Mouse (Mus musculus): Measurements from ENCODE around the gene Sh3bp5. TPM values are rescaled to one million over a fixed set of nuclear protein-coding genes. Genes with fewer than 3 reads are reported as not detected.

The Sh3bp5 gene
- total and polyA plus RNA-seq, 3 experiments = 0.19 to 1.0 TPM; not detected in 1

DNA sequence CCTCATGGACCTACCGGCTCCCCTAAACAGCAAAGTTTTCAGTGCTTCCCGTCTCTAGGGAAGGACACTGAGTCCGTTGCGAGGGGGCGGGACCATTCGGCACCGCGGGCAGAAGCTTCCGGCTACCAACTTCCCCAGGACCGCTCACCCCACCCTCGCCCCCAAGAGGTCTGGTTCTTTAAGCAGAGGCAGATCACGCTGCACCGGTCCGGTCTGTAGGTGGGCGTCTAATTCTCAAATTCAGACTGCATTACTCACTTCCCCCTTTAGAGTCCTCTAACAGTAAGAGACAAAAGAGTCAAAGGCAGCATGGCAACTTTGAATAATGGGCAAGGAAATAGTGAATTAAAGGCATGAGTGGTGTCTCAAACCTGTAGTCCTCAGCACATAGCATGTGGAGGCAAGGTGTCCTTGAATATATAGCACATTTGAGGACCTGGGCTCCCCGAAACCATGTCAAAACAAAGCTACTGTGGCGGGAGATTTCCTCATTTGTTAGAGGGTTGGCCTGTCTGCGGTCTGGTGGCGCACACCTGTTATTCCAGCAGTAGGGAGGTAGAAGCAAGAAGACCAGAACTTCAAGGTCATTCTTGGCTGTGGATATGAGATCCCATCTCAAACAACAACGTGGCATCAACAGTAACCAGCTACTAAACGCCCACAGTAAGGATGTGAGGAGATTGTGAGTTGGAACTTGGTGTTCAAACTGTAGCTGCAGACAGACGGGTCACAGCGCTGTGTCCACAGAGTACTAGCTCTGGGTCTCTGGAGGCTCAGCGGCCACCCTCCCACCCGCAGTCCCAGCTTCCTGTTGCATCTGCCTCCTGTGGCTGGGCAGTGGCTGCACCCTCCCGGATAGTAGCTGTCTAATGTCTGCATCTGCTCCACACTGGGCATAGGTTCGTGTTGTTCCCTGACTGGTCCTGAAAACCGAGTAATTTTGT is 111.8 kb downstream of the Sh3bp5 start, which contains the start of gene Dnah1 (continued):
- peak; percentile 6; the same call in 1 of the 2 replicates for TF ChIP-seq TBP (IDR thresholded peaks at IDR 0.05; ENCODE audit: low read depth, low read length)
- peak; percentile 62; the same call in 1 of the 2 replicates for TF ChIP-seq MAZ (IDR thresholded peaks at IDR 0.05; ENCODE audit: low read depth, low read length)
- 0 out of 2 replicates have a peak, but pooled peaks have one; percentile 62 for TF ChIP-seq ZMIZ1 (IDR thresholded peaks at IDR 0.05; ENCODE audit: low read depth, low read length)
- 0 out of 2 replicates have a peak, but pooled peaks have one; percentile 9 for TF ChIP-seq TCF12 (IDR thresholded peaks at IDR 0.05; ENCODE audit: low read depth, low read length)
- TF ChIP-seq ZC3H11A (IDR thresholded peaks at IDR 0.05; ENCODE audit: low read depth, low read length) = no peak
- no peak for TF ChIP-seq RCOR1 (IDR thresholded peaks at IDR 0.05; ENCODE audit: low read depth, low read length)
- TF ChIP-seq SIN3A (IDR thresholded peaks at IDR 0.05; ENCODE audit: low read length) = peak; percentile 70; the same call in 1 of the 2 replicates
- TF ChIP-seq GATA1 (IDR thresholded peaks at IDR 0.05; ENCODE audit: low read depth, low read length) = no peak
- peak; percentile 13; the same call in 1 of the 2 replicates for TF ChIP-seq TAL1 (IDR thresholded peaks at IDR 0.05; ENCODE audit: low read length)
- no peak for TF ChIP-seq E2F4 (IDR thresholded peaks at IDR 0.05; ENCODE audit: borderline replicate concordance, low read depth, low read length)
- no peak for TF ChIP-seq MAFK (IDR thresholded peaks at IDR 0.05; ENCODE audit: borderline replicate concordance, low read depth, low read length)
- TF ChIP-seq ZNF384 (IDR thresholded peaks at IDR 0.05; ENCODE audit: low read depth, low read length) = no peak
- no peak for TF ChIP-seq SMC3 (IDR thresholded peaks at IDR 0.05; ENCODE audit: low read depth, low read length)

DNA sequence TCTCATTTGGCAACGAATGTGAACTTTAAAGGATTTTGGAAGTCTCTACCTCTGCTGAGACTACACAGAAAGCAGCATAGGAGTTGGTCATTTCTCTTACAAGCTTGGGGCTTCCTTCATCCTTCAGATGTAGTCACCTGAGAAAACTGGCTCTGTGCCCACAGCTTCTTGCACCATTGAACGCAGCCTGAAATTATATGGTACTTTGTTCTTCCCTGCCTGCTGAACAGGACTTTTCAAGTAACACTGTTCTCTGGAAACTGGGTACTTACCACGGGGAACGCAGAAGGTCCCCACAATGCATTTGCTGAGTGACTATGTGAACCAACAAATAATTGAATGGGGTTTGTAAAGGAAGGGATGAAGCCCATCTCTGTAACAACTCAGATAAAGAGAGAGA is 112.7 kb downstream of the Sh3bp5 start:
- Histone ChIP-seq H3K79me2 (ENCODE audit: control insufficient read depth, insufficient read depth, low read length, poor library complexity) (no peaks in the 10 kb centered on the region), H3K4me3 (ENCODE audit: control insufficient read depth in 1 of 2, insufficient read depth in 1 of 2, low read depth in 2 of 2, low read length in 2 of 2) (peak overlapping the region; percentile 57 to 64), H3K27ac (ENCODE audit: control insufficient read depth, low read depth, low read length) (peak overlapping the region; percentile 76), H3K27me3 (ENCODE audit: control insufficient read depth in 1 of 2, insufficient read depth in 2 of 2, low read length in 2 of 2) (no peaks in the 10 kb centered on the region), H3K36me3 (ENCODE audit: control insufficient read depth in 1 of 2, insufficient read depth in 2 of 2, low read length in 2 of 2) (peaks cover 0 to 7% of the 10 kb centered on the region in 2 experiments; a peak in 2 of 4 replicates), H3K4me1 (ENCODE audit: control insufficient read depth in 1 of 2, insufficient read depth in 2 of 2, low read length in 2 of 2) (peaks cover 4 to 5% of the 10 kb centered on the region in 2 experiments), H3K9me3 (replicated peaks; ENCODE audit: insufficient read depth, low read length) (no peaks in the 10 kb centered on the region), H3K9ac (ENCODE audit: control insufficient read depth, low read depth, low read length, poor library complexity, severe bottlenecking) (peak overlapping the region; percentile 61)
- TF ChIP-seq EP300 (IDR thresholded peaks at IDR 0.05; ENCODE audit: low read depth in 1 of 2, low read length in 2 of 2) (no peak), SMC3 (IDR thresholded peaks at IDR 0.05; ENCODE audit: low read depth, low read length) (no peak), KAT2A (conservative IDR thresholded peaks at IDR 0.05; ENCODE audit: low read depth, low read length) (no peak), ELF1 (IDR thresholded peaks at IDR 0.05; ENCODE audit: low read depth, low read length) (no peak), CTCF (IDR thresholded peaks at IDR 0.05 in 2 of 3, conservative IDR thresholded peaks at IDR 0.05 in 1 of 3; ENCODE audit: control insufficient read depth in 1 of 3, insufficient read depth in 1 of 3, low read depth in 2 of 3, low read length in 3 of 3, poor library complexity in 1 of 3, severe bottlenecking in 1 of 3) (no peak), MYB (IDR thresholded peaks at IDR 0.05; ENCODE audit: low read depth, low read length) (no peak), TBP (IDR thresholded peaks at IDR 0.05; ENCODE audit: low read depth, low read length) (no peak), RCOR1 (IDR thresholded peaks at IDR 0.05; ENCODE audit: low read depth, low read length) (no peak), JUND (IDR thresholded peaks at IDR 0.05; ENCODE audit: low read depth, low read length) (no peak), POLR2A (IDR thresholded peaks at IDR 0.05; ENCODE audit: control insufficient read depth in 1 of 2, insufficient read depth in 1 of 2, low read depth in 1 of 2, low read length in 2 of 2, poor library complexity in 1 of 2) (no peak), MAZ (IDR thresholded peaks at IDR 0.05; ENCODE audit: low read depth, low read length) (no peak), POLR2AphosphoS2 (IDR thresholded peaks at IDR 0.05; ENCODE audit: low read length) (no peak), E2F4 (IDR thresholded peaks at IDR 0.05; ENCODE audit: borderline replicate concordance, low read depth, low read length) (no peak), ZC3H11A (IDR thresholded peaks at IDR 0.05; ENCODE audit: low read depth, low read length) (no peak), ZNF384 (IDR thresholded peaks at IDR 0.05; ENCODE audit: low read depth, low read length) (no peak)
- DNase-seq (ENCODE audit: low read depth, low spot score) = peak; percentile 35

Data from MEL (cell line).